Mouse (Mus musculus) bone marrow macrophage, adult 2 months (primary cell): ENCODE results near the gene Lsr.

Experiments used
- CTCF ChIP-seq: IDR thresholded peaks from 2 replicates; pipeline ENCODE4 v1.5.1; 2012; ENCODE audit warnings: low read depth, mild to moderate bottlenecking, low read length, moderate library complexity
- POLR2A ChIP-seq: IDR thresholded peaks from 2 replicates; pipeline ENCODE4 v1.6.1; 2012; ENCODE audit warnings: mild to moderate bottlenecking, low read depth, low read length, borderline replicate concordance

DNA sequence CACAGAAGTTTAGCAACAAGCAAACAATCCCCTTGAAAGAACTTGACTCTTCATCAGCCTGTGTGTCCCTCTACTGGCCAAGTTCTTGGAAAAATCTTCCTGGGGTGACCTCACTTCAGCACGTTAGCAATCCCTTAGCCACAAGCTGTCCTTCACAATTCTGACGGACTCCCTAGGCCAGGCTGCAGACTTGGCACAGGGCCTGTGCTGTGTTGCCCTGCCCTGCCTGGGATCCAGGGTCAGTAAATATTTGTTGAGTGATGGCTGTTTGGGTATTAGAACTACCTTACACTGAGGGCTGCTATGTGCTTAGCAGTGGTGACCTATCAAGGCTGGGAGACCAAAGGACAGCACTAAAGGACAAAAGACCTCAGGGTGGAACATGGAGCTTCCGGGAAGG, 19.2 kb downstream of the Lsr start:
- no peak for TF ChIP-seq POLR2A
- no peak for TF ChIP-seq CTCF
